Mouse (Mus musculus) gastrocnemius, postnatal 14 days (tissue): ENCODE data around the gene Nav2. TPM values are rescaled to one million over a fixed set of nuclear protein-coding genes. Genes with fewer than 3 reads are reported as not detected.

Experiments
- DNase-seq: peaks from one replicate; pipeline ENCODE4 v3.0.0; 2021; ENCODE audit warnings: mixed read lengths
- intact Hi-C: fragments of 180-260 bp; cut with DNase I; formaldehyde crosslinking; loops from one replicate; pipeline ENCODE4 v1.15.1; 2025; ENCODE audit warnings: low total_unique reads
- total RNA-seq, 2 experiments: library from RNA; stranded (reverse); gene quantifications; 2 replicates each; pipeline ENCODE4 v1.2.3; 2021

The Nav2 gene
- total RNA-seq, 2 experiments from 2014 or later, result 26.2 to 39.3 TPM

DNA sequence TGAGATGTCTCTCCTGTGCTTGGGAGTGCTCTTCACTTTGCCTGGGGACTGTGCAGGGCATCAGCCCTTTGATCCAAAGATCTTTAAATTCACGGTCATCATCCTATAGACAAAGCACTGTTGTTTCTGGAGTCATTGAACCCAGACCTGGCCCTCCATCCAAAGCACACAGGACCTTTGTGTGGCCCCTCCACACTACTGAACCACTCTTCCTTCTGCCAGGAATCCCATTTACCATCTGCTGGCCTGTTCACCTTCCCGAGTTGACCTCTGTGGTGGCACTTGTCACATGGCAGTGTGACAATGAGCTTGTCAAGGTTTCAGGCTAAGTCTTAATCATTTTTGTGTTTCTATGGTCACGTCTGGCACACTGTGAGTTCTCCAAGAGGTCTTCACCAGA, 73.3 kb downstream of the Nav2 start:
- intact Hi-C loops, result no loop called here
- no peak for DNase-seq

DNA sequence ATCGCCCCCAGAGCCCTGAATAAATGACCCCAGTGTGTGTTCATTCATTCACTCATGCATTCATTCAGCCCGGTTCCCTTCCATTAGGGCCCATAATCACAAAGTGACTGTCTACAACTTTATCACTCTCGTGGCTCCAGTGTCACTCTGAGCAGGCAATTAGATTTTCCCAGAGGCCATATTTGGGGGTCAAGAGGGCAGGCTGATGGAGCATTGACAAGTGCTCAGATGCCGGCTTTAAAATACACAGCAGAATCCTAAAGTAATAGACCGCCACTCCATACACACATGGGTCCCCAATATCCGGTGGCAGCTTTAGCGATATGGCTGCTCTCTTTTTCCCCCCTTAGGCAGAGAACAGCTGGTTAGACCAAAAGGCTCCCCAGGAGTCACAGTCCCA, 74.1 kb downstream of the Nav2 start:
- intact Hi-C loops, result no loop called here
- DNase-seq, result no peak

DNA sequence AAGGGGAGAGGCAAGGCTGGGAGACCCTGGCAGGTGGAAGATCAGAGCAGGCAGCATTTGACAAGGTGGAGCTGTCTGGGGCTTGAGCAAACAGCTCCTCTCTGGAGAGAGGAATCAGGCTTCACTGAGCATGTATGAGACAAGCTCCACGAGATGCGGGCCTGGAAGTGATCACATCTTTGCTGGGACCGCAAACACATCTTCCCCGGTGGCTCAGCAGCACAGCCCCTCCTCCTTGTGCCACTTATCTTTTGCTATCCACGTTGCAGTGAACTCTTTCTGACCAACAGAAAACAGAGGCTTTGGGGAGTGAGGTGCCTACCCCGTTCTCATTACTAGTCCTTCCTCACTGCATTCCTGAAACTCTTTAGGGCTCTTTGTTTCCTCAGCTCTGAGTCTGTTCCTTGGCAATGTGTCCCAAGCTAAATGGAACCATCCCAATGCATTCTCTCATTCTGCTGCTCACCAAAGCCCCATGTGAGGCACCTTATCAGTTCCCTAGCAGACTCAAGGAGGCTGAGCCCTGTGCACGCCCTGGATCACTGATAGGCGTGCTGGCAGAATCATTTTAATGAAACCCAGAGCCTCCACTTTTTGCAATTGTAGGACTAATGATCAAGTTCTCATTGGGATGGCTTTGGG, 83.5 kb downstream of the Nav2 start:
- intact Hi-C loops, result no loop called here
- DNase-seq, result no peak

DNA sequence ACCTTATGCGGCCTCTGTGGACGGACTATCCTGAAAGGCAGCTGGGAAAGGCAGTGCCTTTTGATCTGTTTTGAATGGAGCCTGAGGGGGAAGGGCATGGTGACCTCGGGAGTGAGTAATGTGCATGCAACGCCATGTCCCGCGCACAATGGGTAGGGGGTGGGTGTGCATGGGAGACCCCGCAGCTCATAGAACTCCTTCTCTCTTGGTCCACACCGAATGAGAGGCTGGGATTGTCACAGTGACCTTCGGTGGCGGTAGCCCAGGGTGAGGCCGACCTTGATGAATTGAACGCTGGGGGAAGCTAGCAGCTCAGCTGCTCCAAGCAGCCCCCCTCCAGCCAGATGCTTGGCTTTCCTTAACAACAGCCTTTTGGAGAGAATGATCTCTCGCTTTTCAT, 86.7 kb downstream of the Nav2 start:
- no peak for DNase-seq
- intact Hi-C loops, result no loop called here

DNA sequence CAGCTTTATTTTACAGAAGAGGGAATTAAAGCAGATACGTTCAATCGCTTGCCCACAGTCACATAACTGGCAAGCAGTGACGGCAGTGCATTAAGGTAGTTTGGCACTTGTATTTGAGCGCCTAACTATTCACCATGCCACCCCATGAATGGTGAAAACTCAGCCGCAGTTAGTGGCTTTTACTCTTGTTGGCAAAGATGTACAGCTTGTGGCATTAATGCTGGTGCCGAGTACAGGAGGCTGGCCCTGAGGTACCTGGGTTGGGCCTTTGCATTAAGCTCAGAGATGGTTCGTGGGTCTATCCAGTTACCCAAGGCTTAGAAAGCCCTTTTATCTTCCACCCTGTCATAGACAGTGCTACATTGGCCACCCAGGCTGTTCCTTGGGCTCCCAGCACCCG, 87.2 kb downstream of the Nav2 start:
- no peak for DNase-seq
- intact Hi-C loops, result no loop called here

DNA sequence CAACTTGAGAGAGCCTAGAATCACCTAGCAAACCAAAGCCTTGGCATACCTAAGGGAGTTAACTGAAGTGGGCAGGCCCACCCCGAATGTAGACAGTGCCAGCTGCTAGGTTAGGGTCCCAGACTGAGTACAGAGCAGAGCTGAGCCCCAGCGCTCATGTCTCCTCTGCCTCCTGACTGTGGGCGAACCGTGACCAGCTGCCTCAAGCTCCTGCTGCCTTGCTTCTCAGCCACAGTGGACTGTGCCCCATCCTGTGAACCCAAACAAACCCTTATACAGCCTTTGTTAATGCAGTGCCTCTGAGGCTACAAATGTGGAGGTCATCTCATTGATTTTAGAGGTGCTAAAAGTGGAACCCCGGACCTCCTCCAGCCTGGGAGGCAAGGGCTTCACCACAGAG, 88.3 kb downstream of the Nav2 start:
- intact Hi-C loops, result no loop called here
- DNase-seq, result no peak

DNA sequence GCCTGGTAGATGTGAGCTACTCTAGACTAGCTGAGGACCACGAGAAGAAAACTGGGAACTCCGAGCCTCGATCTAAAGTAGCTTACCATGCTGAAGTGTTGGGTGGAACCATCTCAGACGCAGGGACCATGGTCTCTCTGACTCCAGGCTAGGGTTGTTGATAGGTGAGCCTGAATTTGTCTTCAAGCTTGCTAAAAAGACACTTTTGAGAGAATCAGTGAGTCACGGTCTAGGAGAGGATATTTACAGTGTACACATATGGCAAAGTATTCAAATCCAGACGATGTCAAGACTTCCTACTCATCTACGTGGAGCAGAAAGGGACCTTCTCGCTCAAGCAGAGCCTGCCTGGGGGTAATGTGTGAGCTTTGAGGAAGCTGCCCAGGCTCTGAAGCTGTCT, 89.6 kb downstream of the Nav2 start:
- no peak for DNase-seq
- intact Hi-C loops, result no loop called here

DNA sequence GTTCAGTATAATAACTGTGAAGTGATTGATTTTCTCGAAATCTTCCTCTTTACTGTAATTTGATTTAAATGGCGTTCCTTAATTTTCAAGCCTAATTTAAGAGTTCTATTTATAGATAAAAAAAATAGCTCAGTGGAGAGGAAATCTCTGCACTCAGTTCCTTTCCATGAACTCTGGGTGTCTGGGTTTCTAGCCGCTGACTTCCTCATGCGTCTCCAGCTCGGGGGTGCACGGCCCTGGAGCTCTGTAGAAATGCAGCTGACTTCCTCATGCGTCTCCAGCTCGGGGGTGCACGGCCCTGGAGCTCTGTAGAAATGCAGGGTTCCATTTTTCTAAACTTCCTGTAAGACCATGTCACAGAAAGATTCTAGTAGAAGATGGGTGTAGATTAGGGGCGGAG, 90.1 kb downstream of the Nav2 start:
- no peak for DNase-seq
- intact Hi-C loops, result no loop called here

DNA sequence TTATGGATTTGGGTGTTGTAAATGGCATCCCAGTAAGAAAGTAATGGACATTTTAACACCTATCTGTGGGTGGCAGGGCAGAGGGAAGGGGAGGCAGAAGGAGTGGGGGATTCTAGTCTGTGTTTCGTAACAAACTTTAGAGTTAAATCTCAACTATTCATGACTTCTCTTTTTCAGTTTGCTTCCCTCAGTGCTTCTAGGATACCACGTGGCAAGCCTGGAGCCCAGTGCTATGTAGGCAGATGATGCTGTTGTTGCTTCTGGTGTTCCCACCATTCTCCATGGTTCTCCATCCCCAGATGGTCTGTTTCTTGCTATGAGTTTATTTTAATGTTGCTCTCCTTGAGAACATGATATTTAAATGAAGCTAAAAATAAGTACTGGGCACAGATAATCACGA, 92.3 kb downstream of the Nav2 start:
- intact Hi-C loops, result no loop called here
- no peak for DNase-seq

DNA sequence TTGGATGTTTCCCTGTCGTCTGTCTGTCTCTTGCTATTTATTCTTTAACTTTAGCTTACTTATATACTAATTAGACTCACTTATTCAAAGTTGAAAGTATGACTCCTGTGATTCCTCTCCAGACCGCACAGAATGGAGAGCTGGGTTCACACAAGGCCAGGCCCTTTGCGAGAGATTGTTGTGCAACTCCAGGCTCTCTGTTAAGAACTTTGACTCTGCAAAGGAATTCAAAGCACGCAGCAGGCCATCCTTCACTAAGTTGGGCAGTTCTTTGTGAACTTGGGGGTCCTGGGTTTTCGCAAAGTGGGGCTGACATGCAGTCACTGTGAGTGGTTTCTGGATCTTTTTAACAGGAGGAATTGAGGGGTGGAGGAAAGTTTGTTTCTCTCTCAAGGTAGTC, 95.9 kb downstream of the Nav2 start:
- intact Hi-C loops, result no loop called here
- no peak for DNase-seq

DNA sequence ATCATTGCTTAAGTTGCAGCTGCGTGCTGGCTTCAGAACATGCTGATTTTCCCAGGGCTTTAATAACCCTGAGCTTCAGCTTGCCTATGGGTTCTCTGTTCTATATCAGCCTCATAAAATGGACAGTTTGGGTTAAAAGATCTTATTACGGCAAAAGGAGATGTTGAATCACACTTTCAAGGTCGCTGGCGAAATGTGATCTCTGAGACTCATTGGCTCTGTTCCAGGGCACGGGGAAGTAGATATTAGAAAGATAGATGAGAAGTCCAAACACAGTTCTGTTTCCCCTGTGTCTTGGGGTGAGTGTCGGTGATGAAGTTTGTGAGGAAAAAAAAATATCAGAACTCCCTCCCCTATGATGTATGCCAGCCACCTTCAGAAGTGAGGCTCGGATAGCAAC, 98.4 kb downstream of the Nav2 start:
- intact Hi-C loops, result no loop called here
- no peak for DNase-seq

DNA sequence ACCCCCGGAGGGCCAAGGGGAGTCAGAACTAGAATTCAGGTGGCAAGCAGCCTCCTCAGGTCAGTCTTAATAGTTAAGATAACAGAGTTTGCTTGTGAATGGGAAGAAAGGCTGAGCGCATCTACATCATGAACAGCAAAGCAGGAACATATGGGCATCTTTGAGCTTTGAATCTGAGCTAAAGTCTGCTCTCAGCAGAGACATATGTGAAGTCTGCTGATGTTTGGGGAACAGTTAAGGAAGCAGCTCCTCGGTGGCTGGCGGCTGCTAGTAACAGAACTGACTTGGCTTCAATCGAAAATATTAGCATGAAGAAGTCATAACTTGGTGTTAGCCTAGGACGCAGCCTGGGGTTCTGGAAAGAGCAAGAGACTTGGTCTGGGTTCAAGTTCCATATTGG, 102.2 kb downstream of the Nav2 start:
- no peak for DNase-seq
- intact Hi-C loops, result no loop called here

DNA sequence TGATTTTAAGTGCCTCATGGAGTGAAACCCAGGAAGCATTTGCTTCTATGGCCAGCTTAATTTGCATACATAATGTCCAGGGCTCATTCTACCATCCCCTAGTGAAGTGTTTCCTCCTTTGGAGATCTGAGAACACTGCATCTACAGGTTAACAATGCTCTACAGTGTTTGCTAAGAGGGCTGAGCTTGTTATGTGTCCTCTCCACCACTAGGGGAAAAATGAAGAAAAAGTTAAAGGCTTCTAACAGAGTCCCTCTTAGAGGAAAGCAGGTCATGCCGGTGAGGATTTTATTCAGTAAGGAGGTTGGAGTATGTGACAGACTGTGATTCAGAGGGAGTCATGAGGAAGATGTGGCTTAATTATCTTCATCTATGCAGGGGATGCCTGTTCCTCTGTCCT, 103.5 kb downstream of the Nav2 start:
- no peak for DNase-seq
- intact Hi-C loops, result no loop called here

DNA sequence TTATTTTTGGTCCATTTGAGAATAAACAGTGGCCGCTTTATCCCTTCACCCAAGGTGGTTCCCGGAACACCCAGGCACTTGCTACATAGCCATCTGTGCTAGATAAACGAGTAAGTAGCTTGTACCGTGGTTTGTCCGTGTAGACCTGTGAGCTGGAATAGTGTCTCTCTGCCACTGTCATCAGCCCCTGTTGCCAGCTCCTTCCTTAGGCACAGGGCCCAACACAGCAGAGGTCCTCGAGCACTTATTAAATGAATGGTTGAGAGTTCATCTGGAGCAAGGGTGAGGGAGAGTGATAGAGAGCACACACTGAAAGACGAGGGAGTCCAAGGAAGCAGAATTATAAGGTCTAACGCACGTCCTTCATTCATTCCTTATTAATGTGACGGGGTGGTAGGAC, 106.0 kb downstream of the Nav2 start:
- DNase-seq, result no peak
- intact Hi-C loops, result no loop called here

DNA sequence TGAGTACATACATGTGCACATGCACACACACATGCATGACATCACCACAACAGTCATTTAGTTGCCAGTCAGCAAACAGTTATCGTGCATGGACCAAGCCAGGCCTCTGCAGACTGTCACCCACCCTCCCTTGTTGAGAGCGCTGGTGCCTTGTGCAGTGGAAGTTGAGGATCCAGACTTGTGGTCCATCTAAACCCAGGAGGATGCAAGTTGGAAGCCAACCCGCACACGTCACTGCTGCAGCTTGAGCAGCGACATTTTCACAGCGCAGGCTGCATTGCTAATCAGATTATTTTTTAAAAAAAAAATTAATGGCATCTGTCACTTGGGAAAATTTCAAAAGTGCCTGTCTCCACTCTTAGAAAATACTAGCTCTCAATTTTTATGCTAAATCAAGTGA, 106.8 kb downstream of the Nav2 start:
- DNase-seq, result no peak
- intact Hi-C loops, result no loop called here

DNA sequence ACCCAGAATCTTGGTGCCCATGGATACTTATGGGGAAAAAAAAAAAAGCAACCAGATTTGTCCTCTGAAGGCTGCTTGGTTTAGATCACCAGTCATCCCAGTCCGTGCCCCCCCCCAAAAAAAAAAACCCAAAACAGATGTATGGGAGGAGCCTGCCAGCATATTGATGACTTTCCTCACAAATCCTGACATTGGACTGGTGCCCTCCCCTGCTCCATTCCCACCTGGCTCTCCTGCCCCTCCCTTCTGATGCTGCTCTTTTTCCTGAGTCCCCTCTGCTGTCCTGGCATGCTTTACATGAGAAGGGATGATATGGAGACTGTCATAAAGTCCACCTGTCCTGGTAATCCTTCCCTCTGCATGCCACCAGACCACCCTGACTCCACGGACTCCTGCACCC, 107.6 kb downstream of the Nav2 start:
- intact Hi-C loops, result no loop called here
- no peak for DNase-seq

DNA sequence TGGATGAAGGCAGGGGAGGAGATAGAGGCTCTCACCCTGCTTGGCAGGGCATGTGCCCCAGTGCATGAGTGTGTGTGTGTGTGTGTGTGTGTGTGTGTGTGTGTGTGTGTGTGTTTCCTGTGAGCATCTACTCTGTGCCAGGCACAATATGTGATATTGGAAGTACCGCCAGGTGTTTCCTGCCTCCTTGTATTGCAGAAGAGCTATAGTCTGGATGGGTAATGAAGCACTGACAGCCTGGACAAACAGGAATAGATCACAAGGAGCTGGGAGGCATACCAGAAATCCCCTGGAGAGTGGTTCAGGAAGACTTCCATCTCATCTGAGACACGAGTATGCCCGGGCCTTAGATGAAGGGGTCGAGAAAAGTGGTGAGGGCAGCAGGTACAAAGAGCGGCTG, 109.3 kb downstream of the Nav2 start:
- DNase-seq, result no peak
- intact Hi-C loops, result no loop called here

DNA sequence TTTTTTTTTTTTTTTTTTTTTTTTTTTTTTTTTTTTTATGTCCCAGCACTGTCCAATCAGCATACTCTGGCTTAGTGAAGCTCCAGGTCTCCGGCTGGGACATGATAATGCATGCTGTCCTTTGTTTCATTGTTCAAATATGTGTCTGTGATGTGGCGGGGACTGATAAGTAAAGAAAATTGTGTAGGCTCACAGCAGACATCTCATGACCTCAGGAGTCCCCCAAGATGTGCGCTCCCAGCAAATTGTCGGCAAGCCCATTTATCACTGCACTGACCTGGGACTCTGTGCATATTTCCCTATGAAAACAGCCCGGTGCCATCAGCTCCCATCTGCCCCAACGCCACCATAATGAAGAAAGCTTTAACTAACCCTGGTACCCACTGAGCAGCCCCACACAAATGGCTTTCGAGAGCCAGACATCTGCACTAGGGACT, 110.0 kb downstream of the Nav2 start:
- intact Hi-C loops, result no loop called here
- no peak for DNase-seq

DNA sequence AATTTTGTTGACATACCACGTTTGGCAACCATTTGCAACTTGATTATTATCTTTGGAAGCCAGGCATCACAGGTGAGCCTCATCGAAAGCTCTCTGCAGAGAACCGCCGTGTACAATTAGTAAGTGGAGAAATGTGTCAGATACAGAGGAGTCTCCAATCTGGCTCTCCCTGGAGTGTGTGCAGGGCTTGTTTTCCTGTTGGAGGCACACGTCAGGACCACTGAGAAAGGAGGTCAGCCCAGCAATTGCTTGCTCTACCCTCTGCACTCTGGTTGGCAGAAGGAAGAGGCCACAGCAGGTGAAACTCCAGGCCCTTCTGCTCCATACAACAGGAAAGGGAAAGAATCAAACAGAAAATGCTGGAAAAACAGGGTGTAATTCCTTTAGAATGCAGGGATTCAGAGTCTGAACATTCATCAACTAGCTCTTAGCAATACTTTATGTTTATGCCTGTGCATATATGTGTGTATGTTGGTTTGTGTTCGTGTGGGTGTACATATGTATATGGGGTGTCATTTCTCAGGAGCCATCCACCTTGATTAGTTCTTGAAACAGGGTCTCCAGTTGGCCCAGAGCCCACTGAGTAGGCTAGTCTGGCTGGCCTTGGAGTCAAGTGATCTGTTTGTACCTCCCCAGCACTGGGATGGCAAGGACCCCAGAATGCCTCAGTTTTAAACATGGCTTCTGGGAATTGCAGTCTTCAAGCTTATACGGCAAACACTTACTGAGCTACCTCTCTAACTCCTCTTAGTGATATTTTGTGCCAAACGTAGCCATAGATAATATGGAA, 116.7 kb downstream of the Nav2 start:
- DNase-seq, result no peak
- intact Hi-C loops, result no loop called here

DNA sequence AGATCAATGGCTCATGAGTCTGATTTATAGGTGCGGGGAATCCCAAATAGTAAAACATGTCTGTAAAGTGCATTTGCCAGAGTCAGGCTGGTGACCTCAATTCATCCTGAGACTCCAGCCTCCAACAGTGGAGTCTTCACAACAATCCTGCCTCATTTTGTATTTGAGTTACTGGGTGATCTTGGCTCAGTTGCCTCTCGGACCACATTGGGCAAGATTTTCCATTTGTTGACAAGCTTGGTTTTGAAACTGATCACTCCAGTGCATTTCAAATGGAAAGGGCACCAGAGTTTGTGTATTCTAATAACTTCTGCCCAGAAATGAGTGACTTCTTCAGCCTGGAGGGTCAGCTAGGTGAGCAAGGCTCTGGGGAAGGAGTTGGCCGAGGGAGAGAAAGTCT, 117.5 kb downstream of the Nav2 start:
- no peak for DNase-seq
- intact Hi-C loops, result no loop called here

DNA sequence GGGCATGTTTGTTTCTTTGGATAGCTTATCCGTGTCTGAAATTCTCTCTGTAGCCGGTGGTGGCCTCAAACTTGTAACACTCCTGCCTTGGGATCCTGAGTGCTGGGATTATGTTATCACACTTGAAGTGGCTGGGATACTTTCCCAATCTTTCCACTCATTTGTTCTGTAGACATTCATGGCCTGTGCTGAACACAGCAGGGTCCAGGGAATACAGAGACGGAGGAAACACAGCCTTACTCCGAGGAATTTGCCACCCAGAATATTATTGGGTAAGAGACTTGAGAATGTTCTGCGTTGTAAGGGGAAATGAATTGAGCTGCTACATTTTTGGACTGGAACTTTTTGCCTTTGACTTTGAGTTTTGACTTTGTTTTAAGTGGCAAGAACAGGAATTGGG, 118.0 kb downstream of the Nav2 start:
- DNase-seq, result no peak
- intact Hi-C loops, result no loop called here
